Mouse (Mus musculus): ENCODE results near the gene Lax1. TPM values are rescaled to one million over a fixed set of nuclear protein-coding genes. Genes with fewer than 3 reads are reported as not detected.

The Lax1 gene
- polyA plus RNA-seq, 1 experiment: not detected

- no peak for TF ChIP-seq GATA1 (IDR thresholded peaks at IDR 0.05; ENCODE audit: low read length)
These were observed 6.0 kb upstream of the Lax1 start for GRCm38 (mm10) chr1:133695901-133696300.

- no peak for TF ChIP-seq GATA1 (IDR thresholded peaks at IDR 0.05; ENCODE audit: low read length)
These were observed 5.0 kb upstream of the Lax1 start for GRCm38 (mm10) chr1:133694876-133695275.

GRCm38 (mm10) chr1:133694301-133694700 is 4.4 kb upstream of the Lax1 start:
- no peak for TF ChIP-seq GATA1 (IDR thresholded peaks at IDR 0.05; ENCODE audit: low read length)

- TF ChIP-seq GATA1 (IDR thresholded peaks at IDR 0.05; ENCODE audit: low read length): no peak
These were observed 3.7 kb upstream of the Lax1 start for GRCm38 (mm10) chr1:133693536-133694114.

- no peak for TF ChIP-seq GATA1 (IDR thresholded peaks at IDR 0.05; ENCODE audit: low read length)
These were observed 2.3 kb upstream of the Lax1 start for GRCm38 (mm10) chr1:133692195-133692594.

- TF ChIP-seq GATA1 (IDR thresholded peaks at IDR 0.05; ENCODE audit: low read length): no peak
These were observed 1.1 kb upstream of the Lax1 start for GRCm38 (mm10) chr1:133691046-133691445.

GRCm38 (mm10) chr1:133688301-133688700 is 1.6 kb downstream of the Lax1 start:
- no peak for TF ChIP-seq GATA1 (IDR thresholded peaks at IDR 0.05; ENCODE audit: low read length)

- no peak for TF ChIP-seq GATA1 (IDR thresholded peaks at IDR 0.05; ENCODE audit: low read length)
These were observed 4.0 kb downstream of the Lax1 start for GRCm38 (mm10) chr1:133685749-133686519.

GRCm38 (mm10) chr1:133671801-133672200 is 18.1 kb downstream of the Lax1 start:
- no peak for TF ChIP-seq GATA1 (IDR thresholded peaks at IDR 0.05; ENCODE audit: low read length)

- TF ChIP-seq GATA1 (IDR thresholded peaks at IDR 0.05; ENCODE audit: low read length): no peak
These were observed 18.6 kb downstream of the Lax1 start for GRCm38 (mm10) chr1:133671266-133671665.

GRCm38 (mm10) chr1:133670776-133671175 is 19.1 kb downstream of the Lax1 start:
- no peak for TF ChIP-seq GATA1 (IDR thresholded peaks at IDR 0.05; ENCODE audit: low read length)

GRCm38 (mm10) chr1:133670190-133670589 is 19.7 kb downstream of the Lax1 start:
- TF ChIP-seq GATA1 (IDR thresholded peaks at IDR 0.05; ENCODE audit: low read length): no peak

GRCm38 (mm10) chr1:133668618-133669017 is 21.3 kb downstream of the Lax1 start:
- TF ChIP-seq GATA1 (IDR thresholded peaks at IDR 0.05; ENCODE audit: low read length): no peak

- no peak for TF ChIP-seq GATA1 (IDR thresholded peaks at IDR 0.05; ENCODE audit: low read length)
These were observed 22.2 kb downstream of the Lax1 start for GRCm38 (mm10) chr1:133667721-133668120.

GRCm38 (mm10) chr1:133664203-133664970 is 25.5 kb downstream of the Lax1 start:
- TF ChIP-seq GATA1 (IDR thresholded peaks at IDR 0.05; ENCODE audit: low read length): no peak

GRCm38 (mm10) chr1:133663427-133663826 is 26.5 kb downstream of the Lax1 start:
- no peak for TF ChIP-seq GATA1 (IDR thresholded peaks at IDR 0.05; ENCODE audit: low read length)

Data from G1E-ER4 (cell line).